Mouse (Mus musculus) CD8-positive naive resting alpha-beta T cell, adult 2 months (primary cell): ENCODE results near the gene Hist1h1a.
"Not testable (repeated sequence)": the region's sequence is repeated elsewhere in the genome, so short reads cannot be mapped to it uniquely, and the experiment has no call there.

Experiments
- DNase-seq, 2 experiments: peaks; one replicate each; pipeline ENCODE4 v3.0.0; 2022; ENCODE audit warnings: low read depth in 2 of 2, low spot score in 2 of 2

Gene Hist1h1a

DNA sequence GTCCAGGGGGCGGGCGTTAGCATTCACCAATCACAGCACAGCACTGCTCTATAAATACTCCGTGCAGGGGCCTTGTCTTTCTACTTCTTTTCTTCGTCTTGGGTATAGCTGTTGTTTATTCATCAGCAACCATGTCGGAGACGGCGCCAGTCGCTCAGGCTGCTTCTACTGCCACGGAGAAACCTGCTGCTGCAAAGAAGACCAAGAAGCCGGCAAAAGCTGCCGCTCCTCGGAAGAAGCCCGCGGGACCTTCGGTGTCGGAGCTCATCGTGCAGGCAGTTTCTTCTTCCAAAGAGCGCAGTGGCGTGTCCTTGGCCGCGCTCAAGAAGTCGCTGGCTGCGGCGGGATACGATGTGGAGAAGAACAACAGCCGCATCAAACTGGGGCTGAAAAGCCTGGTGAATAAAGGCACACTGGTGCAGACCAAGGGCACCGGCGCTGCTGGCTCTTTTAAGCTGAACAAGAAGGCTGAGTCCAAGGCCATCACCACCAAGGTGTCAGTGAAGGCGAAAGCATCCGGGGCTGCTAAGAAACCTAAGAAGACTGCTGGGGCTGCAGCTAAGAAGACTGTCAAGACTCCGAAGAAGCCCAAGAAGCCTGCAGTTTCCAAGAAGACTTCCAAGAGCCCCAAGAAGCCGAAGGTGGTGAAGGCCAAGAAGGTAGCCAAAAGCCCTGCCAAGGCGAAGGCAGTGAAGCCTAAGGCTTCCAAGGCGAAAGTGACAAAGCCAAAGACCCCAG, at the start of gene Hist1h1a:
Hist1h1a (plus strand) TSS at position 81 of the 738 bp plus-strand sequence.
- DNase-seq = peak; percentile 67 to 76

- no peak for DNase-seq
These were observed 47.0 kb upstream of the Hist1h1a start for GRCm38 (mm10) chr13:23716261-23717042.

- no peak for DNase-seq
These were observed 46.3 kb upstream of the Hist1h1a start for GRCm38 (mm10) chr13:23717176-23717575.

DNA sequence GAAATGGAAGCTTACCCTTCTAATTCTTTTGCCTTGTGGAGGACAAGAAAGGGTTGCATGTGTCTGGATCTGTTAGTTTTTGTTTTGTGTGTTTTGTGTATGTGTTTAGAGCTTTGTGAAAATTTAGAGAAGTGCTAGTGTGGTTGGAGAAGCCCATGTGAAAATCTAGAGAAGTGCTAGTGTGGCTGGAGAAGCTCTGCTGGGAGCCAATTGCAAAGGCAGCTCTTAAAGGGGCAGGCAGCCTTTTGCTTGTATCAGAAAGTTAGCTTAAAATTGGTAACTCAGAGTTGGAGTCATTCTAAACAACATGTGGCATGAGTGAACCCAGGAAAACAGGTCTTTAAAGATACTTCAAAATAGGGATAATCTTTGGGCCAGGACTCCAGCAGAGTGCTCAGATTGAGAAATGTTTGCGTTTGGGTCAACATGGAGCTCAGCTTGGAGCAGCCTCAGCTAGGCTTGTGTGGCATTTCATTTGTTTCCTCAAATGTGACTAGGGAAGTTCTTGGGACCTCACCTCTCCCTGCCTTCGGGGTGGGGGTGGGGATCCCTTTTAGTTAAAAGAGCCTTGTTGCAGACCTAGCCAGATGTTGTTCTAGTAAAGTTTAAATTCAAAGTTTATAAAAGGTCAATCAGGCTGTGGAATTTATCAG, 45.7 kb upstream of the Hist1h1a start:
- not testable (repeated sequence) for DNase-seq

DNA sequence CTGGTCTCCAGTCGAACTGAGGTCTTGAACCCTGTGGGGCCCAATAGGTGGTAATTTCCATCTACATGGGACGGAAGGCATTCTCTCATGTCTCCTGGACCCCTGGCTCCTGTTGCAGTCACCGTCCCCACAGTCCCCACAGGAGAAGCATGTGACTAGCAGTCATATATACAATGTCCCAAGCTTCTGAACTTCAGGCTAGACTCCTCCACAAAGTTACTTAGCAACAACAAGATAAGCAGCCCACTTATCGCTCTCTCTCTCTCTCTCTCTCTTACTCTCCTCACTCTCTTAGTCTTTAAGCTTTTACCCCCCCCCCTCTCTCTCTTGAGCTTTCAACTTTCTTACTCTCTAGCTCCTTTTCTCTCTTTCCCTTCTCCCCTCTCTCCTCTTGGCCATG, 39.2 kb upstream of the Hist1h1a start:
- DNase-seq = no peak

DNA sequence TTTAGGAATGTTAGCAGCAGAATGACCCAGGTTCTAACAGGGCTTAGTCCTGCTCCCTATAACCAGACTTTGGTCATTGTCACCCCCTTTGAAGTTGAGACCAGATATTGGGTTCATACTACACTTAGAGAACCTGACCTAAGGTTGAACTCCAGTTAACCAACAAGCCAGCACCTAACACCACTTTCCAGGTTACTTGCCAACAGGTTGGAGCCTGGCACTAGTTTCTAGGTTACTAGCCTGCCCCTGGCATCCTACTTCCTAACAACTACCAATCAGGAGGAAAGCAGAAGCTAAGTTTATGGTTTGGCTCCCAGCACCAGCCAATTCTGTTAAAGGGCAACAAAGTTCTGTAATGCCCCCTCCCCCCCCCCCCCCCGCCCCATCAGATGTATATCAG, 38.3 kb upstream of the Hist1h1a start:
- no peak for DNase-seq

DNA sequence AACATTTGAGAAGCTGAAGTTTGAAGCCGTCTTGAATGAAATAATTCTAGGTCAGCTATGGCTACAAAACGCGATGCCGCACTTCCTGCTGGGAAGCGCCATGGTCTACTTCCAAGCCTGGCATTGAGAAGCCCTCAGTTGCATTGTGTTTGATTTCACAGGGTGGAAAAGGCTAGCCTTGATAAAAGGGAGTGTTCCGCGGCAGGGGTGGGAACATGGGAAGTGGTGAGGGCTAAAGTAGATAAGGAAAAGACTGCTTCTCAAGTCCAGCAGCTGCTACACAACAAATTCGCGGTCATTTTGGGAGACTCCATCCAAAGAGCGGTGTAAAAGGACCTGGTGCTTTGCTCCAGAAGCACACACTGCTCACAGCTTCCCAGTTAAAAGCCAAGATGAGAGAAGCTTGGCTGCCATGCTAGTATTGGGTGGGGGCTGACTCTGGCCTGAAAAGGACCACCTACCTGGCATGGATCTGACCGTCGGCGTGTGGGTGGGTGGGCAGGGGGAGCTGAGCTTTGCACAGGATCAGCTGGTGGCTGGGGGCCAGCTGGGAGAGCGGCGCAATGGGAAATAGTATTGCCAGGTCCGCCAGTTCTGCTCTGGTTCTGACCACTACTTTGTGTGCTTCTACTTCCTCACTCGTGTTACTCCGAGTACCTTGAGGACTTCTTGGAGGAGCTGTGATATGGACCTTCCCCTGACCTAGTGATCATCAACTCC, 34.8 kb upstream of the Hist1h1a start:
- DNase-seq = no peak

DNA sequence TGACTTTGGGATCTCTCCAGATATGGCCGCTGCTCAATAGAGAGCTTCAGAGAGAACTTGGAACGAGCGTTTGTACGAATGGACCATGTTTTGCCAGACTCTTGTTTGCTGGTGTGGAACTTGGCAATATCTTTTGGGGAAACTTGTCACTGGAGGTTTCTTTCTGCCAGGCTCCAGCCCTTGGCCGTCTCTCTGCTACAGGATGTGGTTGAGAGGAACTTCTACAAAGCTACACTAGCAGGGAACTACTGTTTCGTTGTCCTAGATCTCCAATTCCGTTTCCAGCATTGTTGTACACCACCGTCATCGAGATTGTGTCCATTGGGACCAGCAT, 34.3 kb upstream of the Hist1h1a start:
- DNase-seq = no peak

GRCm38 (mm10) chr13:23729706-23730105, 33.8 kb upstream of the Hist1h1a start:
- DNase-seq = no peak

DNA sequence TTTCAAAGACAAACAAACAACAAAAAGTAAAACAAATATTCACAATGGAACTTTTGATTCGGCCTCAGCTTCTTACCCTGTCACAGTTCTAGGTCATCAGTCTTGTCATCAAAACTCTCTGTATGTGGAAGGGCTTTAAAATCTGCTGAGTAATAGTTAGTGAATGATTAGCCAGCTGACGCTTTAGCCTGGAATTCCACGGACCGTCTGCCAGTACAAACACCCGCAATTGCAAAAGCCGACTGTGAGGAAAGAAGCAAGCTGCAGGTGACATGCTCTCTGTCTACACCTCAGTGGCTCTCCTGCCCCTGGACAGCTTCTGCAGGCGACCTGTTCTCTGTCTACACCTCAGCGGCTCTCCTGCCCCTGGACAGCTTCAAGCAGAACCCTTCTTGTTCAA, 33.0 kb upstream of the Hist1h1a start:
- no peak for DNase-seq

- peak in 1 of 2 experiments; percentile 34 for DNase-seq
These were observed 31.2 kb upstream of the Hist1h1a start for GRCm38 (mm10) chr13:23732156-23732804.

GRCm38 (mm10) chr13:23737091-23737490, 26.4 kb upstream of the Hist1h1a start:
- no peak for DNase-seq

DNA sequence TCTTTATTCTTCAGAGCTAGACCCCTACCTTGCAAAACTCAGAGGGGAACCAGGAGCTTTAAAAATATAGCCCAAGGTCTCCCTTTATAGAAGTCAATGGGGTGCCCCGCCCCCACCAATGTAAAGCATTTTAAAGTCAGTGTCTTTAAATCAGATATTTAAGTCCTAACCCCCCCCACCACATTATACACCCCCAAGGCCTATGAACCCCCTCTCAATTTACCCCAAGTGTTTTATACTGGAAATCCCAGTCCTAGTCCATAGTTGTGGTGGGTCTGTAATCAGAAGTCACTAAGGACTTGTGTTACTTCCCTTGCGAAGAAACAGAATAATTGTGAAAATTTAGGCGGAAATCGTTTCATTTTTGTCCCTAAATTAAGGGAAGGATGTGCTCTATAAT, 25.4 kb upstream of the Hist1h1a start:
- DNase-seq = no peak

DNA sequence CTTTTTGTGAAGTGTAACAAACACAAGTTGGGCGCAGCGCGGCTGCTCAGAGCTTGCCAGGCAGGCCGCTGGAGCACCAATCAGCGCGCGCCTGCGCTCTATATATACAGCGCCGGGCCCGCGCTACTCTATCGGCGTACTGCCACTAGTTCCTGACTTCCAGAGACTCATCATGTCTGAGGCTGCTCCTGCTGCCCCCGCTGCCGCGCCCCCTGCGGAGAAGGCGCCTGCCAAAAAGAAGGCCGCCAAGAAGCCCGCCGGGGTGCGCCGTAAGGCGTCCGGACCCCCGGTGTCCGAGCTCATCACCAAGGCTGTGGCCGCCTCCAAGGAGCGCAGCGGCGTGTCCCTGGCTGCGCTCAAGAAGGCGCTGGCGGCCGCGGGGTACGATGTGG, 24.8 kb upstream of the Hist1h1a start, which contains the start of gene Hist1h1c:
Hist1h1c (plus strand) TSS at position 132 of the 392 bp plus-strand sequence.
- peak; percentile 90 to 91 for DNase-seq

- DNase-seq = peak; percentile 88 to 89
These were observed 24.2 kb upstream of the Hist1h1a start for GRCm38 (mm10) chr13:23739069-23739921.

DNA sequence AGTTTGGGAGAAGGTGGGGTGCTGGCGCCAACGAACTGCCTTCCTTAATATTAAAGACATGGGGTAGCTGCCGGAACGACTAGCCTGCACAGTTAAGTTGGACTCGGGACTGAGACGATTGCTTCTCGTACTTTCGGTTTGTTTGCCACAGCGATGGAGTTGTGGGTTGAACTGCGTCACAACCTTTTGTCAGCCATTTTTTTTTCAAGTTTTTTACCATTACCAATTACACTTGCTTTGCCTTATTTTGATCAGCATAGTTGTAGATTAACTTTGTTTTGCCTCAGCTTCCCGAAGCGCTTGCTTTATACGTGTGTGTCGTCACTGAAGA, 23.6 kb upstream of the Hist1h1a start:
- DNase-seq = no peak

DNA sequence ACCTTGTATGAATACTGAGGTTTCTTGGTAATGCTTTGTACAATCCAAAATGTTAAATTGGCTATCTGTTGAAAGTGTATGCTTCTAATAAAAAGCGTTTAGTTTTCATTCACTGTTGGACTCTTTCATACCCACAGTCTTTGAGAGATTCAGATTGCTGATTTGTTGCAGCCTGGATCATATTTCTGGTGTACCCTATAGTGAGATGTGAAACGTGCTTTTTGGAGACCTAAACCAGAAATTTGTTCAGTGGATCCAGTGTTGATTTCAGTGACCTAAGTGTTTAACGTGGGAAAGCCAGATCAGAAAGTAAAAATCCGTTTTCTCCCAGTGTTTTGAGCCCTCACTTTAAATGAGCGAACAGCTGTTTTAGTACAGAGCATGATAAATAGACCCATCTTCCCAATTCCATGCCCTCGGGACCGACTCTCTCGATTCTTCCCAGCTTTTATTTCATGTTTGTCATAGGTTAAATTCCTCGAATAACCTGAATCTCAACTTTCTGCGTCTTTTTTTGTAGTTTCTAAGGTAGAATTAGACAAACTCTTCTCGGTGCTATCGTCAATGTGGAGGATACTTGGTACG, 23.1 kb upstream of the Hist1h1a start:
- DNase-seq = no peak

DNA sequence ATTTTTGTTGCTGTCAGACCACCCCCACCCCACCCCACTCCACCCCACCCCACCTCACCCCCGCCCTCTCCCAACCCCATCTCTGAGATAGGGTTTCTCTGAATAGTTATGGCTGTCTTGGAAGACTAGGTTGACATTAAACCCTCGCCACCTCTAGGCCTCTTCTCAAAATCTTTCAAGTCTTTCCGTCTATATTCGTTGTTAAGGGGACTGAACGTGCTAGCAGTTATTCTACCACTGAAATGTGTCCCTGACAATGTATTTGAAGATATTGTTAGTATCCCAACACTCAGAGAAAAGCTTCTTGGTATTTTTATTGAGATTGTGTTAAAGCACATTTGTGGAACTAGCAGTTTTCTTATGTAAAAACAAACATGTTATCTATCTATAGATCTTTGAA, 22.6 kb upstream of the Hist1h1a start:
- no peak for DNase-seq

DNA sequence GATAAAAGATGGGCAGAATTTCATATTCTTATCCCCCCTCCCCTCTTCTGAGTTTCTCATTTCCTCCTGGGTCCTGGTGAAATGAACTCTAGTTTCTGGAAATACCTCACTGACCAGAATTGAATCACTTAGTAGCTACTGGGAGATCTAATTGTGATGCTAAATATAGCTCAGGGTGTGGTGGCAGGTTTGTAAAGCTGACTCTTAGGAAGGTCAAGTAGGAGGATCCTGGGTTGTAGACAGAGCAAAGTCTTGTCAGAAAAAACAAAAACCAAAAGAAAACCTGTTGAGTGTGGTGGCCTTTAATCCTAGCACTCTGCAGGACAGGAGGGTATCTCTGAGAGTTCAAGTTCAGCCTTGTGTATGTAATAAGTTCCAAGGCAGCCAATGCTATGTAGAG, 21.5 kb upstream of the Hist1h1a start:
- DNase-seq = no peak

GRCm38 (mm10) chr13:23743215-23743614, 20.3 kb upstream of the Hist1h1a start:
- no peak for DNase-seq
